Mouse (Mus musculus): ENCODE data around the gene Chka.

The Chka gene

DNA sequence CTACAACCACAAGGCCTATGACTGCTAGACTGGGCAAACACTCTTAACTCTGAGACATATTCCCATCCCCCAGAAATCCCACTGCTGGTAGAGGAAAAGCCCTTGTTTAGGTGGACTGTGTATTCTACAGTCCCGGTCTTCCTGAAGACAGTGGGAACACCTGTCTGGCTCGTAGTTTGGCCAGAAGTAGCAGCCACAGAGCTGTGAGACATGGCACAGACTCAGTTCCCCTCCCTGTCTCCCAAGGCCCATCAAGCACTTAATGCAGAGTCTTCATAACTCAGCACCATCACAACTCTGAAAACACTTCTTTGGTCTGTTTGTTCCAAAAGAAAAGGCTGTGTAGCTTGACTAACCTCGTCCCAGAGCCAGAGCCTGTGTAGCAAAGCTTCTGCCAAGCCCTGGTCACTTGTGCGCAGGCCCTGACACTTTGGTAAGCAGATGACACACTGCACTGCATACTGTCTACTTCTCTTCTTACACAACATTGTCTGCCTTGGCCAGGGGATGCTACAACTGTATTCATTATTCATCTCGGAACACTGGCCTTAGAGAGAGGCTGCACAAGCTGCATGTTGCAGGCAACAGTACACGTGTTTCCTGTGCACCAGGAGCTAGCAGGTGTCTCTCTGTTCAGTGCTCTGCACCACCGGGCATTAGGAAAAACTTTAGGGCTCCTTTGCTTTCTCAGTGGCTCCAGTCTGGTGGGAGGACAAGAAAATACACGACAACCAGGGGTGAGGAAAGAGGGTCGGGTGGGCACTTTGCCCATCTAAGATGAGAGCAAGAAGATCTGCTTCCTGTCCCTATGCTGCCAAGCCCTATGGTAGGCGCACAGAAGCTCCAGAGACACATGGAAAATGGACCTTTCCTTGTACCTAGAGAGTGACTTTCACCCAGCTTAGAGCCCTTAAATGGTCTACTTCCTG is 4.6 kb upstream of the Chka start:
- no peak for DNase-seq

DNA sequence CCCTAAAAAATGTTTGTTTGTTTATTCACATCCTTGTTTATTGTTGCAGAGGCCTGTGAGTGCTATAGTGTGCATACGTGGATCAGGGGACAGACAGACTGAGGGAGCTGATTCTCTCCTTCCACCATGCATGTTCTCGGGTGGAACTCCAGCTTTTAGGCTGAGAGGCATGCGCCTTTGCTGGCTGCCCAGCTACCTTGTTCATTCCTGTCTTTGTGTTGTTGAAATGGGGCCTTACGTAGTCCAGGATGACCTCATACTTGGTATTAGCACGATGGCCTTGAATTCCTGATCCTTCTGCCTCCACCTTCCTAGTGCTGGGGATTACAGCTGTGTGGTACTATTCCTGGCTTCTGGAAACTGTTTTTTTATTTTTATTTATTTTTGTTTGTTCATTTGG is 3.9 kb upstream of the Chka start:
- DNase-seq: no peak

GRCm38 (mm10) chr19:3848207-3848808 is 3.3 kb upstream of the Chka start:
- DNase-seq: no peak

GRCm38 (mm10) chr19:3849251-3849650 is 2.3 kb upstream of the Chka start:
- DNase-seq: no peak

GRCm38 (mm10) chr19:3850076-3850475 is 1.5 kb upstream of the Chka start:
- DNase-seq: no peak

DNA sequence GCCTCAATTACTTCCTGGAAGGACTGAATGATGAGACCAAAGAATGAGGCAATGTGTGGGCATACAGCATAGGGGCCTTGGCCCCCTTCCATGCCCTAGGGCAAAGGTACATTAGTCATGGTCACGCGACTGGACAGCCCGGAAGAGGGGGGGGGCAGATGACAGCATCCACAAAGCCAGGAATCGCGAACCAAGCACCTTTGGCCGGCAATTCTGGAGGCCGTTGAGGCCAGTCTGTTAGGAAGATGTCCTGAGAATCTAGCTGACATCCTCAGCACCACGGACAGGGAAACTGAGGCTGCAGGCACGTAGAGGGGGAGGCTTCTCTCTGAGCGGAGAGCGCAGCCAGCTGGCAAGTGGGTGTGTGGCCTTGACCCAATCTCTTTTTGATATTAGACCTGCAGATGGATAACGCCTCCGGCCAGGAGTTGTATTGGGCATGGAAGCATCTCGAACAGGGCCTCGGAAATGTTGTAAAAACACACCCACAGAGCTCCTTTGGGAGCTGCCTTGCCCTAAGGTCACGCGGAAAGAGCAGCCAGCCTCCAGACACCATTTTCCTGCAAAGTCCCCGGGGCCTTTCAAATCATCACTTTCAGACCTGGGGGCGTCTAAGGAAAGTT is 615 bp upstream of the Chka start:
- DNase-seq: peak; percentile 67

GRCm38 (mm10) chr19:3851979-3852681 is 557 bp downstream of the Chka start:
- DNase-seq: peak; percentile 48

- DNase-seq: no peak
Measured at GRCm38 (mm10) chr19:3853121-3853520, 1.5 kb downstream of the Chka start.

DNA sequence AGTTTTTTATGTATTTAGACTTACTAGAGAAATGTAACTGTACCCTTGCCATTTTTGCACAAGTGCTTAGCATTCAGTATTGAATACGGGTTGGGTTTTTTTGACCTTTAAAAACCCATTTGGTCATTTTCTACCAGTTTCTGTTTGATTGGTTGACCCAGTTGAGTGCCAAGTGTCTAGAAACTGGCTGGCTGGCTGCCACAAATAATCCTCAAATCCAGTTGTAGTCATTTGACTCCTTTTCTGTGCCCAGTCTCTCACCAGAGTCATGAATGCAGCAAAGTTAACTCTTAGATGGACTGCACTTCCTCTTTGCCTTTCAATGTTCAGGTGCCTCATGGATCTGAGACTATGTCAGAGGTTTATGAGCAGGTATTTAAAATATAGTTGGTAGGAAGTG is 2.3 kb downstream of the Chka start:
- DNase-seq: peak; percentile 63

DNA sequence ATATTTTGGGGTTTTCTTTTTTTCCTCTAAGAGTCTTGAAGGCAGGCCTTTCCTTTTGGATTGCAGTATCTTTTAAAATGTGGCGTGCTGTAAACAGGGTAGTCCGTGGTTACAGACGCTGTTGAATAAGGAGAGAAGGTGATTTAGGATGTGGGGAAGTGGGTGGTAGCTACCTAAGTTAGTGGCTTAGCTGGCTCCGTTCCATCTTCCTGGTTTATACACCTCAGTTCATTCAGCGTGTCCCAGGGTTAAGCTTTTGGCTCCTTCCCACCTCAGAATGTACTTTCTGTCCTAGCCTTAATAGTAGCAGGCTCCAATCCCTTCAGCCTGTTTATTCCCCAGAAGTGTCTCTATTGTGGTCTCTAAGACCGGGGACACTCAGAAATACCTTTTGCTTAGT is 3.5 kb downstream of the Chka start:
- peak; percentile 64 for DNase-seq

DNA sequence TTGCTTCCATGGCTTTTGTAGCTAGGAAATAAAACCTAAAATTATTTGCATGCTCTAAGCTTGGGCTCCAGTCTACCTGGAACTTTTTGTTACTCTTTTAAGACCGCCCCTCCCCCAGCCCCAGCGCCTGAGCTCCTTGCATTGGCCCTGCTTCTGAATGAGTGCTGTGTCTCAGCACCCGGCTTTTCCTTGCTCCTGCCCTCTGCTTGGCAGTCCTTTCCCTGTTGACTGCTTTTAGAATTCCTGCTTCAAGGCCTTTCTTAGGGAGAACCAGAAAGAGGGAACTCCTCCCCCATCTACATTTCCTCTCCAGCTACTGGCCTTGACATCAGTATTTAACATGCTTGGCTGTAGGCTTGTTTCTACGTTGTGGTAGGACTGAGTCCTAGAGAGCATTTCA is 4.0 kb downstream of the Chka start:
- DNase-seq: peak; percentile 32

GRCm38 (mm10) chr19:3857220-3857619 is 5.6 kb downstream of the Chka start:
- DNase-seq: no peak

DNA sequence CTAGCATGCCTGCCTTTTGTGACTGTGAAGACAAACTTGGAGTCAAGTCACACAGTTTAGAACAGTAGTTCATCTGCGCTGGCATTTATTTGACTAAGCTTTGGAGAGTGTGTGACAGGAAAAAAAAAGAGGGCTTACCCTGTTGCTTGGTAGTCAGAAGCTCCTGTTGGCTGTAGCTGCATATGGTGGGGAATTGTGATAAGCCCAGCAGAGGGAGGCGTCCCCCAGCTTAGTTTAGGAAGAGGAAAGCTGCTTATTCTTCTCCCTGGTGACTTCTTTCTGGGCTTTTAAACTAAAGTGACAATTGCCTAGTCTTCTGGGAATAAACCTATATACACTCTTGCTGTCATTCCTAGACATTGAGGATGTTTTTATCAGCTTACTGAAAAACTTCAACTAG is 11.1 kb downstream of the Chka start:
- DNase-seq: no peak

DNA sequence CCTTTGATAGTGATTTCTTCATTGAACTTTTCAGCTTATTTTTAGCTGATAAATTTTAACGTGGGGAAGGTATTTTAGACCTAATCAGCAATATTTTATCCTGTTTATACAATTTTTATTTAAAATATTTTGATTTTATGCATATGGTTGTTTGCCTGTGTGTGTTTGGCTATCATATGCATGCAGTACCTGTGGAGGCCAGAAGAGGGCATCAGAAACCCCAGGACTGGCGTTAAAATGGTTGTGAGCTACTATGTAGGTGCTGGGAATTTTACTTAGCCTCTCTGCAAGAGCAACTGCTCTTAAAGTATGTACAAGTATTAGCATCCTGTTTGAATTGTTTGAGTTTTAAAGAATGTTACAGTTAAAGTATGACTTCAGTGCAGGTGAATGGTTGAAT is 13.4 kb downstream of the Chka start:
- no peak for DNase-seq

- no peak for DNase-seq
Measured at GRCm38 (mm10) chr19:3868290-3868689, 16.7 kb downstream of the Chka start.

DNA sequence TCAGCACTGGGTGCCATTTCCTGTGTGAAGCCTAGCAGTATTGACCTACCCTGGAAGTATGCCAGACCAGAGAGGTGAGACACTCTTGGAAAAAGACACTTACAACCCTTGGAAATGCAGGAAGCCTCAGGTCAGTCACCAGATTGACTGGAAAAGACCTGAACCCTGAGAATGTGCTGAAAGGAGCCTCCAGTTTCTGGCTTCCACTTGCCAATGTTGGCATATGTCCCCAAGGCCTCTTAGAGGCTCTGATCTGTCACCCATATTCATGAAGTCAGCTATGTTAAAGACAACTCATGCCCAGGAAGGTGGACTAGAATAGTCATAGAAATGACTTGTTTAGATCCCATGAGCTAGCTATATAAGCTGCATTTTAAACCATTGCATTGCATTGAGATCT is 19.9 kb downstream of the Chka start:
- DNase-seq: no peak

DNA sequence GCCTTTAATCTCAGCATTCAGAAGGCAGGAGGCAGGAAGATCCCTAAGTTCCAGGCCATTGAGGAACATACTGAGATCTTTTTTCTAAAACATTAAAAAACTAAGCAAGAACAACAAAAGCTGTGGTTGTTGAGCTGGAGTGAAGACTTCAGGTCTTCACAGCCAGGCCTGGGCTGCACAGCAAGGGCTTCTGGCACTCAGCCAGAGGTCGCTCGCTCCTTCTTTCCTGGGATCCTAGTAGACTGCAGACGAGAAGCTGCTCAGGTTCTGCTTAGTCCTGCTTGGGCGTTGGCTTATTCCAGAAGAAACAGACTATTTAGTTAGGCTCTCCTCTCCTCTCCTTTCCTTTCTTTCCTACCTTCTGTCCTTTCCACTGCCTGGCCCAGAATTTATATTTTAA is 20.8 kb downstream of the Chka start:
- DNase-seq: no peak

DNA sequence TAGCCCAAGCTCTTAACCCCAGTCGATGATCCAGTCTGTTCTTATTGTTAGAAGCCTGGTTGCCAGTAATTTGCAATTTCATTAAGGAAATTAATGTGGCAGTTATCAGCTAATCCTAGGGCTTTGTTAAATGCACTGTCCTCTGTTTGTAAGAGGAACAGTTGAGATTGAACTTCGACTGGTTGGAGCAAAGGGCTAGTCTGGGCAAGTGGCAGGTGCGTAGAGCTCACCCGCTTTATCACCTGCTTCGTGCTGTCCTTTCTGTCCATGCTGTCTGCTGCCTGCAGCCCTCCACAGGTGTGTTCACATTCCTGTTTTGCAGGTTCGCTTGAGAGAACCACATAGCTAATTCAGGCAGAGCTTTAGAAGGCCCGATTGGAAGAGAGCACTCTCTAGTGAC is 23.5 kb downstream of the Chka start:
- no peak for DNase-seq

GRCm38 (mm10) chr19:3880054-3880848 is 28.7 kb downstream of the Chka start:
- DNase-seq: peak; percentile 71

DNA sequence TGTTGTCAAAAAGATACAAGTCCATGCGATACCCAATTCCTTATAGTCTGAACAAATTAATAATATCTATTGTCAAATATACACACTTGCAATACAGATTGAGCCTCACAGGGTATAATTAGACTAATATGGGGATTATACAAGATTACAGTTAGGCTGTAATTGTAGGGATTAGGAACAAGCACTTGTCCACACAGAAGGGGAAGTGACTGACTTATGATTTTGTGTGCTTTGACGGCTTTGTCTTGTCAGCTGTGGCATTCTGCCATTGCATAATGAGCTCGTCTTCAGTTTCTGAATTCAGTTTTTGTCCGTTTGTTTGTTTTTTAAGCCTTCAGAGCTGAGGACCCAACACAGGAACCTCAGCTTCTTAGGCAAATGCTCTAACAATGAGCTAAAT is 30.6 kb downstream of the Chka start:
- peak; percentile 41 for DNase-seq

DNA sequence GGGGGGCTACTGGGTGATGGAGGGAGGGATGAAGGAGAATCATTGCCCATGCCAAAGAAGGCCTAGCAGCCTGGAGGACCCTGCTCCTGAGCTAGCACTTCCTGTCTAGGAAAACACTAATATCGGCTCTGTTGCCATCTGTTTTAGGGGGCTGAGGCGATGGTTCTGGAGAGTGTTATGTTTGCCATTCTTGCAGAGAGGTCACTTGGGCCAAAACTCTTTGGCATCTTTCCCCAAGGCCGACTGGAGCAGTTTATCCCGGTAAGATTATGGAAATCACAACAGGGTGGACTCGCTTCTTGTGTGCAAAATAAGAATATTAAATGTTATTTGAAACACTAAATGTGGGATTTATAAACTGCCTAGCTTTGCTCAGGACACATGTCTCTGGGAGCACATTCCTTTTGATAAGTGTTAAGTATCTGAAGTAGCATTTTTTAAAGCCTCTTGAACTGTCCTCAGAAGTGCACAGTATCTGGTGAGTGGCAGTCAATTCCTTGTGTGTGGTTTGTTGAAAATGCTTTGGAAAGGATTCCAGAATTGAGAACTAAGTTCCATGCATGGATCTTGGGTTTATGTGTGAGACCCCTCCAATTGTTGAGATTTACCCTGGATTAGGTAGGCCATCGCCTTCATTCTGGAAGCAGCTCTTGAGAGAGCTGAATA is 32.9 kb downstream of the Chka start:
- DNase-seq: no peak

GRCm38 (mm10) chr19:3889096-3889495 is 37.5 kb downstream of the Chka start:
- no peak for DNase-seq
